Mouse (Mus musculus) liver, embryonic 11.5 days (tissue): Measurements from ENCODE around the gene Fancm. TPM values are rescaled to one million over a fixed set of nuclear protein-coding genes. Genes with fewer than 3 reads are reported as not detected.
A peak's percentile ranks its signal among the peaks of the same experiment; 100 is the strongest.
"Not testable (repeated sequence)": the region's sequence is repeated elsewhere in the genome, so short reads cannot be mapped to it uniquely, and the experiment has no call there.

ENCODE experiments used
- ATAC-seq: fragments of 200-750 bp; cut with Nextera tagmentation; replicated peaks from 2 replicates; pipeline ENCODE4 v1.8.0; 2017; ENCODE audit warnings: moderate number of reproducible peaks, mild to moderate bottlenecking, moderate TSS enrichment, moderate library complexity; ENCODE audit not compliant: low FRiP score
- DNase-seq: peaks from one replicate; pipeline ENCODE4 v3.0.0-alpha.2; 2017; ENCODE audit warnings: low spot score
- H3K27ac ChIP-seq: fragments of 300-500 bp; sonication (generic); 2 replicates; pipeline ENCODE4 v1.5.1; 2014; ENCODE audit warnings: mild to moderate bottlenecking, low read depth, low read length, control low read depth
- H3K27me3 ChIP-seq: fragments of 300-500 bp; sonication (generic); replicated peaks from 2 replicates; pipeline ENCODE4 v1.6.1; 2014; ENCODE audit warnings: low read length, mixed read lengths; ENCODE audit not compliant: control insufficient read depth, insufficient read depth
- H3K36me3 ChIP-seq: fragments of 300-500 bp; sonication (generic); 2 replicates; pipeline ENCODE4 v1.6.1; 2014; ENCODE audit warnings: mild to moderate bottlenecking, low read length, moderate library complexity, mixed read lengths; ENCODE audit not compliant: control insufficient read depth, insufficient read depth
- H3K4me1 ChIP-seq: fragments of 300-500 bp; sonication (generic); replicated peaks from 2 replicates; pipeline ENCODE4 v1.6.1; 2014; ENCODE audit warnings: low read length, mixed read lengths; ENCODE audit not compliant: control insufficient read depth, insufficient read depth
- H3K4me2 ChIP-seq: fragments of 300-500 bp; sonication (generic); 2 replicates; pipeline ENCODE4 v1.6.1; 2014; ENCODE audit warnings: mild to moderate bottlenecking, control low read depth, moderate library complexity
- H3K4me3 ChIP-seq: fragments of 300-500 bp; sonication (generic); 2 replicates; pipeline ENCODE4 v1.5.1; 2014; ENCODE audit warnings: low read depth, low read length, control low read depth
- H3K9ac ChIP-seq: fragments of 300-500 bp; sonication (generic); 2 replicates; pipeline ENCODE4 v1.6.1; 2014; ENCODE audit warnings: low read depth, low read length, control low read depth
- H3K9me3 ChIP-seq: fragments of 300-500 bp; sonication (generic); 2 replicates; pipeline ENCODE4 v1.6.1; 2016; ENCODE audit warnings: low read length, inconsistent platforms, mixed read lengths; ENCODE audit not compliant: control insufficient read depth
- WGBS: fragments of 180-500 bp; shearing (Covaris S2); extraction: QIAGEN DNeasy Blood & Tissue Kit; methylation state at CpG from one replicate; pipeline ENCODE4 v1.1.7; 2014; 5-methylcytosine and 5-hydroxymethylcytosine counted together
- polyA plus RNA-seq: library from polyadenylated mRNA; unstranded; fragments of >200 nt; fragmentation: Nextera tagmentation; extraction: Ambion mirVana; gene quantifications from 2 replicates; pipeline ENCODE4 v1.2.1, GENCODE M21; 2014

Gene Fancm
- polyA plus RNA-seq, 1 experiment from 2014 or later = 10.9 TPM

DNA sequence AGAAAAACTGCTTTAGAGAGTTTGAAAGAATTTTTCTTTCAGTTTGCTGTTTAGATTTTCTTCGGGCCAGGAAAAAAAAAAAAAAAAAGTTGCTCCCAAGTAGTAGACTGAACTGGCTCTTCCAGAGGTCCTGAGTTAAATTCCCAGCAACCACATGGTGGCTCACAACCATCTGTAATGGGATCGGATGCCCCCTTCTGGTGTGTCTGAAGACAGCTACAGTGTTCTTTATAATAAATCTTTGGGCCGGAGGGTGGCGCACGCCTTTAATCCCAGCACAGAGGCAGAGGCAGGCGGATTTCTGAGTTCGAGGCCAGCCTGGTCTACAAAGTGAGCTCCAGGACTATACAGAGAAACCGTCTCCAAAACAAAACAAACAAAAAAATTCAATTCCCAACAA is 97.6 kb downstream of the Fancm start:
- peak; percentile 54 for ATAC-seq

DNA sequence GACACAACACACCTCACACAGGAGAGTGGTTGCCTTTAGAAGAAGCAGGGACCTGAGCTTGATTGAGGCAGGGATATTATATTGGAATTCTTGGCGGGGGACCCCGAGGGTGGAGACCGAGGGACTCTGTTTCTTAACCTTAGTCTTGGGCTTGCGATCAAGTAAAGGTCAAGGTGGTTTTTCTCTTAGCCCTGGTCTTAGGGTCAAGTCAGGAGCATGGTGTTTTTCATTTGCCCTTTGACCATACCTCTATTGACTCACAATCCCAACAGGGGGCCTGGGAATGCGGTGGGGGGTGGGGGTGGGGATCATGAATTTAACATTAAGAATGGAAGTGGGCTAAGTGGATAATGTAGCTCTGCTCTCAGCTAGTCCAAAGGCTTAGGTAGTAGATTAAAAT is 98.3 kb downstream of the Fancm start:
- peaks cover 12% of the 10 kb centered on the region for H3K4me1 ChIP-seq
- H3K27ac ChIP-seq = 0 out of 2 replicates have a peak overlapping the region, but pooled peaks have one; percentile 94
- 91% methylated on average over 5 of the region's 5 CpGs for WGBS
- no peak for DNase-seq
- no peaks in the 10 kb centered on the region for H3K27me3 ChIP-seq
- no peak overlapping the region for H3K9ac ChIP-seq
- no peaks in the 10 kb centered on the region for H3K9me3 ChIP-seq
- no peaks in the 10 kb centered on the region for H3K36me3 ChIP-seq
- peak overlapping the region; percentile 74; the same call in 1 of the 2 replicates for H3K4me3 ChIP-seq
- ATAC-seq = no peak
- peak overlapping the region; percentile 55 for H3K4me2 ChIP-seq

More for the DNA sequence above, 97.6 kb downstream of the Fancm start:
- H3K27me3 ChIP-seq, H3K36me3 ChIP-seq, DNase-seq, H3K9me3 ChIP-seq: not testable (repeated sequence)
- peak overlapping the region; percentile 94 for H3K27ac ChIP-seq
- 18% methylated on average over 8 of the region's 8 CpGs for WGBS
- H3K9ac ChIP-seq = peak overlapping the region; percentile 77
- peak overlapping the region; percentile 55 for H3K4me2 ChIP-seq
- peaks cover 12% of the 10 kb centered on the region for H3K4me1 ChIP-seq
- H3K4me3 ChIP-seq = peak overlapping the region; percentile 74

Other genes with a start within 250 kb of the Fancm start
- 0.81 and 0.97 TPM in 2 replicates for gene Gm527, start 157.7 kb upstream of the Fancm start, polyA plus RNA-seq
- 7.7 and 8.2 TPM in 2 replicates for gene Klhl28, start 110.1 kb upstream of the Fancm start, polyA plus RNA-seq
- gene Togaram1, start 109.8 kb upstream of the Fancm start, polyA plus RNA-seq = 23.9 and 24.7 TPM in 2 replicates
- gene Prpf39, start 39.3 kb upstream of the Fancm start, polyA plus RNA-seq = 46.1 and 46.8 TPM in 2 replicates
- gene Fkbp3, start 1.6 kb upstream of the Fancm start, polyA plus RNA-seq = 388 and 394 TPM in 2 replicates
- 50.5 and 57.7 TPM in 2 replicates for gene Mis18bp1, start 97.0 kb downstream of the Fancm start, polyA plus RNA-seq
- gene Wdr20rt, start 149.9 kb downstream of the Fancm start, polyA plus RNA-seq = not detected in 2 replicates